Mouse (Mus musculus) ES-CJ7 (cell line): ENCODE measurements around the gene Lama2.

Source experiments
- DNase-seq: peaks from one replicate; pipeline ENCODE4 v3.0.0; 2011; ENCODE audit warnings: low read depth, low spot score

The Lama2 gene

DNA sequence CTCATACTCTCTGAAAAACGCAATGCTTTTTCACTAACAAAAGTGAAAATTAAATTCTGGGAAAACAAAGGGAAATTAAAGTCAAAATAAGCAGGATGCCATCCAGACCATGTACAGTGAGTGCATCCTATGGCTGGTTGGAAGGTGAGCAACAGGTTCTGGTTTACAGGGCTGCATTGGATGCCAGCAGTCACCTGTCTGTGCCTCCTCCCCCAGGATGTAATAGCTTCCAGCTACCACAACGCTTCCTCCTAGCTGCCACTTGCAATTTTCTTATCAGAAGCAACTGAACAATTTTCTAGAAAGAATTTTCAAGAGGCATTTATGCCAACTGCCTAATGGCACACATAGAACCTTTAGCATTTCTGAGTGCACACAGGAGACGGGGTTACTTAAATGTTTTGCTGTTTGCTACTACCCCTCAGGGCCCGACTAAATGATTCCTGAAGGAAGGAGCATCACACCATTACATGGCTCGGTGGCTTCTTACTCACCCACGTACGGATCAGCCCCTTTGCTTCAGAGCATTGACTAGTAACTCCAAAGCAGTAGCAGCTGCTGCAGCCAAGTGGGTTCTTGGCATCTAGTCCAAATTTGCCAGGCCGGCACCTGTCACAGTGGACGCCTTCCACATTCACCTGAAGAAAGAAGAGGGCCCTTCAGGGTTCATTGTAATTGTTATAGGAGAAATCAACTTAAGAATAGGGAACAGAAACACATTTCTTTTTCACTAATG is 430.8 kb downstream of the Lama2 start:
- no peak for DNase-seq

DNA sequence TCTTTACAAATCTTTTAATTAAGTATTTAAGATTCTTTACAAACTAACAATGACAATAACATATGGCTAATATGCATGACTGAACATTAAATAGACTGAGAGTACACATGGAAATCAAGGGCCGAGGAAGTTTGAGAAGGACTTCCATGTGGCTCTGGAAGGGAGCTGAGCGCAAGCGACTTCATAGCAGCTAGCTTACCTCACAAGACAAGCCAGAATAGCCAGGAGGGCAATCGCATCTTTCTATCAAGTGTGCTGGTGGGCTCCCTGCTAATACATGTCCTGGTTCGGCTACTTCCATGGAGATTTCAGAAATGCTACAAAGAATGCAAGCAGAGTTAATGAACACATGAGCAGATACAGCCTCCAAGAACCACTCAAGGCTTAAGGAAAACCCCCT is 435.4 kb downstream of the Lama2 start:
- no peak for DNase-seq

DNA sequence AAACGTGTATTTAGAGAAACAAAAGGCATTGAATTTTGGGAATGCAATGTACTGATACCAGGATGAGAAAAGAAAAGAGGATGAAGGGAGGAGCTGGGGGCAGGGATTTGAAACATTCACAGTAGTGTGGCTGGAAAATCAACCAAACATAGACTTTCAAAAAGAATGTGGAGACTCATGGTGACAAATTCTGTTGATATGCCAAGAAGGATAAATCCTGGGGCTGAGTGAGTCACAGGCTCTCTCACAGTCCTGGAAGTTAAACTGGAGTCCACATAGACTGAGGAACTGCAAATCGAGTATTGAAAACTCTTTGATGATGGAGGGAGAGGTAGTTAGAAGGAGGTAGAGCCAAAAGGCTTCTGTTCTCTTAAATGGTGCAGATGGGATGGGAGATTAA is 445.3 kb downstream of the Lama2 start:
- DNase-seq: no peak

DNA sequence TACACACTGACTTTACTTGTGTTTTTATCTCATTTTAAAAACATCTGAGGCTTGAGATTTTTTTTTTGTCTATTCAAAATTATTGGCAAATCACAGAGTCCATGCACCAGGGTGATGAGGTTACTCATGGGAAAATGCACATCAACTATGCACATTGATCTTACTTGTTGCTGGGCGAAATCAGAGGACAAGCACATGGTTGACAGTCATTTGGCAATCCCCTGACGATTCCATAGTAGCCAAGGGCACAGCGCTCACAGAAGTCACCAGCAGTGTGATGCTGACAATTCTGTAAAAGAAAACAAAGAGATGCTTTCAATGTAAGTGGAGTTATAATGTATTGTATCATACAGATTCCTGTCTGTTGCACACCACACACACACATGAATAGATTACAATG is 454.8 kb downstream of the Lama2 start:
- no peak for DNase-seq

DNA sequence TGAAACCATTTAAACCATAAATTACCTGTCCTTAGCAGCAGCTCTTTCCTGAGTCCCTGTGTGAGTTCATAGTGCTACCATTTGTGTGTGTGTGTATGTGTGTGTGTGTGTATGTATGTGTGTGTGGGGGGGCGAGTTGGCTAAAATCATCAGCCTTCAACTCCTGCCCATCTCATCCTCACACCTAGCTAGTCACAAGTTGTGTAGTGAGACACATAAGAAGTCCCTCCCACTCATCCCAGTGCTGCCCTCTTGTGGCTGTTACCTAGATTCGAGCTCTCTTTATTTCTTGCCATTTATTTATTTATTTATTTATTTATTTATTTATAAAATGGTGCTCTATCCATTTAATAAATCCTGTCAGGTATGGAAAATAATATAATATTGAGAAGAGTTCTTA is 457.2 kb downstream of the Lama2 start:
- peak; percentile 74 for DNase-seq

DNA sequence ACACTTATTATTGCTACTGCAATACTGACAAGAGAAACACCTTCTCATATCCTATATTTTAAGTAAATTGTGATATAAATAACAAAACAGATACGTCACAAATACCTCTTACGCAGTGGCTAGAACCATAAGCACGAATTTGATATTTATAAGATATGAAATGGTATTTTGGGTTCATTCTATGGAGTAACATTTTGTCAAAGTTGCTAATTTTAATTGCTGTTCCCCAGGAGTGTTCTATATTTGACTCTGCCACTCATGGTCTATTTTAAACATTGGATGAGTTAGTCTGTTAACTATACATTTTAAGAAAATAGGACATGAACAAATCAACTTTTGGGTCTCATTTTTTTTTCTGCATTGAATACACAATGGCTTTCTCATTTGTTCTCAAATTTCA is 469.3 kb downstream of the Lama2 start:
- no peak for DNase-seq

DNA sequence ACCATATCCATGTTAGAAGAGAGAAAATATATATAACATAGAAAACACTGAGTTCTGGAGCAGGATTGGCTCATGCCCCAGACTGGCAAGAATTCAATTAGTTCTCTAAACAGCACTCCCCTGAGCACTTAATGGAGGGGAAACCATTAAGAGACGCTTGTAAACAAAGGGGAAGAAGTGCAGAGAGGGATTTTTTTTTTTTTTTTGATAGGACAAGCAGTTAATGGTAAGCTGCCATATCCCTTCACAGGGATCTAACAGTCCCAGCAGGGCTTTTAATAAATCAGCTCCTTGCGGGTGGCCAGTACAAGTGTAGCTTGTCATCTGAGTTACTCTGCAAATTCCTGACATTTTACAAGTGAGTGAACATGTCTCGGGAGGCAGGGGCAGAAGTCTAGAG is 479.1 kb downstream of the Lama2 start:
- DNase-seq: no peak

DNA sequence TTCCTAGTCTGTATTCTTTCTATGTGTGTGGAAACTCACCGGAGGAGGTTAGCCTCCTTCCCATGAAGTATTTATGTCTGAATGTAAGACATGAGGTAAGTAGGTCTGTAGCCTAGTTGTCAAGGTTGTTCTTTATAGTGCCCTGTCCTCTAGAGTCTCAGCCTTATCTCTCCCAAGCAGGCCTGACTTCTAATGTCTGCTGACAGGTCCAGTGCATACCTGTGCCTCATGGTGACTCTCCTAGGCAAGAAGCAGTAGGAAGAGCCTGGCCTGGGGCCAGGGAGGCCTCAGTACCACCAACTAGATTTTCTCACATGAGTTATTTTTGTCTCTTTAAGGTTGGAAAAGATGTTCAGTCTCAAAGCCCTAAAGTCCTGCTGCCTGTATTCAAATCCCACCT is 483.8 kb downstream of the Lama2 start:
- DNase-seq: no peak

DNA sequence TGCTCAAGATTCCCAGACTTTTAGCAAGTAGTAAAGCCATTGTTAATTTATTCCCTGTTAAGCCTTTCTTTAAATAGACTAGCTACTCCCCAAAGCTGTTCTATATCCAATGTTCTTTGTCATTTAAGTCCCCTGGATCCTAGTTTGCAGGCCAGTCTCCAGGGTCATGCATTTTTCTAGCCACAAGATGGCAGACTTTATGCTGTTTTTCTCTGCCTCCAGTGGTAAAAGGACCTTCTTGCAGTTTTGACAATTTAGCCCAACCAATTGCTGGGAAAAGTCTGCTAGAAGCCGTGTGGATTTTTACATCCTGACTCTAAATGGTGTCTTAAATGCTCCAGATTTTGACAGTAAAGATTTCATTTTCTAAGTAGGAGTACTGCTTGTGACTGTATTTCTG is 486.4 kb downstream of the Lama2 start:
- peak; percentile 71 for DNase-seq

DNA sequence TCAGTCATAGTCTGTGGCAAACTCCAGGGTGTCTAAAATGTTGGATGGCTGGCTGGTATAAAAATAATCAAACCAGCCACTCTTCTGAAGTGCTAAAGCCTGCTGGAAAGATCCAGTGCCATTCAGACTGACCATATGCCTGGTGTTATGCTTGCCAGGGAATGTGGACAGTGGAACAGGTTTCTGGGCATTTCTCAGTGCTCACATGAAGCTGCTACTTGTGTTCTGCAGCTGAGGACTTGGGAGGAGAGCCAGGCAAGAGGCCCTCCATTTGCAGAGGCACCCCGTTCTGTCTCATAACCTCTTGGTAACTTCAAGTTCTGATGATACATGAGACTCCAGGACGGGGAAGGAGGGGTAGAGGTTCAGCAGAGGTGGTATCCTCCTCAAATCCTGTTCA is 492.1 kb downstream of the Lama2 start:
- DNase-seq: no peak

DNA sequence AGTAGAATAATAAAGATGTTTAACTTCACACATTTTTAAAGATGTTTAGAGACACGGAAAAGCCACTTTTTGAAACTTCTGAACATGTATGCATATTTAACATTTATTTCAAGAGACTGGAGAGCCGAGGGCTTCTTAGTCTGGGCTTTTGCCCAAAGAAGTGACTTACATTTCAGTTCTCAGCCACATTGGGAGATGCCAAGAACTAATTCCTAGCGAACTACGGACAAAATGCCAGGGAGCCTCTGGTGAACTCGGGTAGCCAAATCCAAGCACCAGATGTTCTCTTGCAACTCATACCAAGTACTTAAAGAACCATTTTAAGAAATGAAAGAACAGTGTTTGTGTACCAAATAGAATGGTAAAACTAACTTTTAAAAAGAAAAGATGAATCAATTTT is 495.8 kb downstream of the Lama2 start:
- DNase-seq: no peak

DNA sequence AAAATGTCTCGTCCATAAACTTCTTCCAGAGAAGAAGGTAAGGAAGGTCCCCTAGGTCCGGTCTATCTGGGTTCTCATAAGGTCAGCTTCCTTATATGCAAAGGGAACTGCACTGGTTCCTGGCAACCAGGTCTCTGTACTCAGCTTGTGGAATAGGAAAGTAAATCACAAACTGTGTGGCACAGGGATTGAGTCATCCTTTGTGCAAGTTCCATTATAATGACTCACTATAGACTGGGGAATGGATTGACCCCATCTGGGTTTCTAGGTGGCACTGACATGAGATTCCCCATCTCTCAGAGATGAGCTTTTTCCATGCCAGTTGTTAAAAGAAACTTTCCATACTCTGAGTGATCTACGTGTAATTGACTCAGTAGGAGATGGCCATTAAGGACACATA is 501.7 kb downstream of the Lama2 start:
- DNase-seq: no peak

DNA sequence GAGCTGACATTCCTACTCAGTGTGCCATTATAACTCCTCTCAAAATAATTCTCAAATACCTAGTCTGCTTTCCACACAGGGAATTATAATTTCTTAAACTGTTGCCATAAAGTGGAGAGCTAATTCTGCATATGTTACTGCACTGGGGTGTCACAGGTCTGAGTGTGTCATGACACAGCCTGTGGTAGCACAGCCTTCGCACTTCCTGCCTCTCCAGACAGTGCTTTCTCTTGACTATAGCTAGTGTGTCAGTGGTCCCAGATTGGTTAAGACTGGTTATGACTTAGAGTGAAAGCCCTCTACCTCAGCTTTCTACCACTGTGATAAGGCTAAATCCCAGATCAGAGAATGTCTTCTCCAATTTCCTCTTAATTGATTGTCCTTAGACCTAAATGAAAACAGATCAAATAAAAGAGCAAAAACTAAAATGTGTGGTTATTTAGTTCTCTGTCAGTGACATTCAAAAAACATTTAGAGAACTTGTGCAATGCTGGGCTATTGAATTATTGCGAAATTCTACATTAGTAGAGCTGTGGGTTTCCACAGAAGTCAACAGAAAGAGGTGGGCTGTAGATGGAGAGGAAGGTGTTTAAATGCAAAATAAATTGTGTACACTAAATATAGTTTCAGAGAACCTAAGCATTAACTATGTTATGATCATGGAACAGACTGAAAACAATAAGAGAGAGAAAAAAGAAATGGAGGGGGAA is 502.5 kb downstream of the Lama2 start:
- no peak for DNase-seq

DNA sequence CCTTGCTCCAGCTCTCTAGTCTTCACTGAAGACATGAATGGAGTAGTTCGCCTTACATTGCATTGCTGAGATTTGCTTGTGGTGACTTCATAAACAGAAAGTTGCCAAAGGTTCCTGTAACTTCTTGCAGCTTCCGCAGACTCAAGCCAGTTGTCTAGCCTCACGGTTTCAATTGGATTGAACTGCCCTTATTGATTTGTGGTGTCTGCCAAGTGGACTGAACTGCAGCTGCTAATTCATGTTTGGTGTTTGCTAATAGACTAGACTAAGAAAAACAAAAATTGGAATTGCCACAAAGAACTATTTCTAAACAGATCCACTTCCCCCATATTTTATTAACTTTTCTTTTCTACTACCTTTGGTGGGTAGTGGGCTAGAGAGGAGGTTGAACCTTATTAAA is 505.4 kb downstream of the Lama2 start:
- no peak for DNase-seq

DNA sequence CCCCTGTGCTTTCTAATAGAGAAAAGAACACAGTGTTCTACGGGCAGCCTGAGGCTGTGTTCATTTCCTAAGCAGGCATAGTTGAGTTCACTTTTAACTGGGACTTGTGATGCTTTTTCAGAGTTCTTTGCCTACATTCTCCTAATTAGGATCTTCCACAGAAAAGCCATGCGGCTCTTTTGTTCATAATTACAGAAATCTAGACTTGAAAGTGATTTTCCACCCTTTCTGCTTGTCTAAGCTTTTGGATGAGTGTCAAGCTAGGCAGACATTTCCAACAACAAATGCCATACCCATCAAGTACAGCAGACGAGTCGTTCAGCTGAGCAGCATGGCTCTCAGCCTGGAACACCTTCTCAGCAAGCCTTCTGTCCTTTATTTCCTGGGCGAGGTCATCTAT is 515.7 kb downstream of the Lama2 start:
- DNase-seq: no peak

DNA sequence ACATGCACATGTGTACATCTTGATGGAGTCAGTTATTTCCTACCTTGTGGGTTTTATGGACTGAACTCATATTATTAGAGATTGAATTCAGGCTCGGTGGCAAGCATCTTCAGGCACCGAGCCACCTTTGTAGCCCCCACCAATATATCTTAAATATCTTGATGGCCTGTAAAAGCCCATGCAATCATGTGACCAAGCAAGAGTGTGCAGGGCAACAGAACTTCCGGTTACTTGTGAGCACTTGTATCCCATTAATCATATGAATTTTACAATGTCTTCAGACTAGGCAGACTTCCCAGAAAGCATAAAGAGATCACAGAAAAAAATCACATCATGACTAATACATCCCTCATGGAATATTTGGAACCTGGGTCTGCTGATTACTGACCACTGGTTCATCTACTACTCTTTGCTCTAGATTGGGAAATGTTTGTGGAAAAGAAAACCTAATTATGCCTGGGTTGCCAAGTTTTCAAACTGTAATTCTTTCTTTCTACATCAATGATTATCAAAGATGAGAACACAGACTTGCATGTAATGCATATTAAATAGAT is 517.7 kb downstream of the Lama2 start:
- DNase-seq: no peak

DNA sequence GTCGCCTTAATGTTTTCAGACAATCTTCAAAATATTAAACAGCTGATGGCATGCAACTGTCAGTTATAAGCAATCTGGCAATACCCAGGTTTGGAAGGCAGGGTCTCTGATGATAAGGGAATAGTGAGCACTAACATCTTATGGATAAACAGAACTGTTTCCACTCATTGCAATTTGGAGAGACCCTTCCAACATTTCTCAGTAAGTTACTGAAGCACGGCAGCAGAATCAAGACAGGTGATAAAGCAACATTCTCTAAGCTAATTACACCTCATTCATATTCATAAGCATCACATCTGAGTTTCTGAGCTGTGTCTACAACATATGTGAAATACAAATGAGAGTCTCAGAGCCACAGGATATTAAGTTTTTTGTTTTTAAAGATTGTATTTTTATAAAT is 542.4 kb downstream of the Lama2 start:
- DNase-seq: no peak

DNA sequence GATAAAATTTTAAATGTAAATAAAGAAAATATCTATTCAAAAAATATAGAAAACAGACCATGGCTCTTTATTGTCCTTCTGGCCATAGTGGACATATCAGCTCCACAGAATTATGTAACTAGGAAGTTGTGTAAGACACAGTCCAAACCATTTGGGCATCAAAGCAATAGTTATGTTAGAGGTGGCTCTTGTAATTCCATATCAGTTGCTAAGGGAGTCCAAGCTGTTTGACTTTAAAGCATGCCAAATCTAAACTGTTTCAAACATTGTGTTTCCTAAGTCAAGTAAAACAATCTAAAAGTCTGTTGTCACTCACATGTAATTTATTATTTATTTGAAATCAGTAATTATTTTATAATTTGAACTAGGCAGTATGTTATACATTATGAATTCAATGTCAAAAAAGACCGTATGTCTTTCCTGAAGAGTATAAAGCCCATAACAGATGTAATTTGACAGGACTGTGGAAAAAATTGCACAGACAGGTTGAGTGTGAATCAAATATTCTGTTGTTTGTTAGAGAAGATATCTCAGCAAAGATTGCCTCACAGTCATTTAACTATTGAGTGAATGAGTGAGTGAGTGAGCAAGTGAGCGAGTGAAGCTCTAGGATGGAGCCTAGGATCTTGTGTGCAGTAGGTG is 550.6 kb downstream of the Lama2 start:
- DNase-seq: no peak

DNA sequence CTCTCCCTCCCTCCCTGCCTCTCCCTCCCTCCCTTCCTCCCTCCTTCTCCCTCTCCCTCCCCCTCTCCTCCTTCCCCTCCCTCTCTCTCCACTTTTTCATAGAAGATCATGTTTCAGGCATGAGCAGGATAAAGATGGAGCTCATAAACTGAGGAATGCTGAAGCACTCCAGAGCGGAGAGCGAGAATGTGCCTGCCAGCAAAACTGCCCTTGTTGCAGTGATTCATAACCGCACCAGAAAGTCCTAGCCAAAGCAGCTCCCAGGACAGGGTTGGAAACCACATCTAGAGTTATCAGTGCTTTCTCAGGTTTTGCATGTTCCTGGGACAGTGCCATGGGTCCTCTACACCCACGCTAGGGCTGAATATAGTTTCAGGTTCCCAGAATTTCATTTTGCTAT is 555.9 kb downstream of the Lama2 start:
- DNase-seq: no peak

DNA sequence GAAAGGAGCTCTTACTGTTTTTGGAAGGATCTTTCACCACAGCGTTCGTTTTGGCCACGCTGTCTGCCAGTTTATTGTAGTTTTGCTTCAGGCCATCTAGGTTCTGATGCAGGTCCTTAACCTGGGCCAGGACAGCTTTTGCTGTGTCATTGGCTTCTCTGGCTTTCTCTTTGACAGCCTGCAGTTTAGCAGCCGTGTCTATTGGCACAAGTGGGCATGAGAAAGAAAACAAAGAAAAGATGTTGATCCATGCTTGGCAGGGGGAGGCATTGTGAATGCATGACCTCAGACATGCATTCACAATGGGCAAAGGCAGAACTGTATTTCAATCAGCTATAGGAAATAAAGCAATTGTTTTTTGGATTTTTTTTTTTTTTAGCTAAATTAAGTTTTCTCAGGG is 565.1 kb downstream of the Lama2 start:
- no peak for DNase-seq

DNA sequence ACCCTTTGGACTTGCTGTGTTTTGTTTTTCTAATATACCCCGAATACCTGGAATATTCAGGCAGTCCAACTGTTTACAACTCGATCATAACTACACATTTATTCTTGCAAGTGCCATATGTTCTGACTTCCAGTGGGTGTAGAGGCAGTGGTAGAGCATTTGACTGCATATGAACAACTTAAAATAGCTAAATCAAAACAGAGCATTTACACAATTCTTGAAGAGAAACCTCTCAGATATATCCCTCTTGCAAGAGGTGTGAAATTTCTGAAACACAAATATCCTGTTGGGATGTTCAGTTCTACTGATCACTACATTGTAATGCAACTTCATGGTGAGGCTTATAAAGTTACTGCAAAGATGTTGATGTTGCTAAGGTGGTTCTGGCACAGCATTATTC is 572.4 kb downstream of the Lama2 start:
- DNase-seq: no peak

DNA sequence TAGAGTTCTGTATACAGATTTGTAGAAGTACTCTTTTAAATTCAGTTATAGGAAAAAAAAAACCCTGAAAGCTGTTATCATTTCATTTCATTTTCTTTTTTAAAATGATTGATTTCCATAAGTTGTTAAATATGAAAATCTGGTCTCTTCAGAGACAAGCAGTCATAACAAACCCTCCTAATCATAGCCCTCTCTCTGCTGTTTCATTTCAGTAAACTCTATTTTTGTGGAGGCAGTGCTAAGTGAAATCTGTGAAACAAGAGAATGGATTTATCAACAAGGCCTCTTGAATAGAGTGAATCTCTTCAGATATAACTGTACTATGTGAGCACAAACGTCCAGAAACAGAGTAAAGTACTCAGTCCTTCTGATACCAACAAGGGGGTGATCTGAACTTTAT is 577.7 kb downstream of the Lama2 start:
- no peak for DNase-seq

DNA sequence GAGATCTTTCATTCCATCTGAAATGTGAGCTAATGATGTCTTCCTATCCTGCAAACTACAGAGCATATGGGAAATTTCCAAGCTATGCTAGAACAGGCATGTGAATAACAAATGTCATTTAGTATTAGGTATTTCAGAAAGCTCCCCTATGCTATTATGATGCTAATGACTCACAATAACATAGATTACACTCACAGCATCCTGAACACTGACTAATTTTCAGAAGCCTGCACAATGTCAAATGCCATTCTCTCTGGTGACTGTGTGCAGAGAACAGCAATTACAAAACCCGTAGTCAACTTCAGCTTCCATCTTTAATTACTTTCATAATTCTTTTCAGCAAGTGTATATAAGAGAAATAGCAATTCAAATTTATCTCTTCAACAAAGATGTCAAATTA is 596.9 kb downstream of the Lama2 start:
- DNase-seq: no peak
